Comparison of ENCODE assay signal across 15 mouse cellular contexts in the genomic region with DNA sequence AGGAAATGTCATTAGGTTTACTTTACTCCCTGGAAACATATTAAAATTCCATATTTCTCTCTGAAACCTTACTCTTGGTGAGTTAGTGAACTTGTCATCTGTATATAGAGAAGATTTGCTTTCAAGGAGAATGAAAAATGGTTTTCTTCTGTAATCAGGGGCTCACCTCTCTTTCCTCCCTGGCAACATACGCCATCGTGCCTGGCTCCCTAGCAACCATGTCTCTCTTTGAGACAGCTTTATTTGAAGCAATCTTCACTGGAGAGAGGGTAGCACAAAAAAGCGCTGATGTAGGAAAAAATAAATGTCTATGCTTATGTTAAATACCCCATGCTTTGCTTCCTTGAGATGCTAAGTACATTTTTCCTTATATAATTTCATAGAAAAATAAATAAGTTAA.
"Had no signal": no experiment of that assay in that cellular context is flagged by ENCODE, and none has a peak within 500 bp of the region (broad histone marks: within the 10 kb centered on the region; RNA-seq: fewer than 3 reads in every experiment).

No protein-coding gene starts in this region.

- H3K4me3 ChIP-seq: left cerebral cortex, adult 2 months; limb, embryonic 15.5 days; liver, embryonic 12.5 days; lung, embryonic 15.5 days; megakaryocyte, embryonic 14.5 days; myocyte; neural tube, embryonic 13.5 days had no signal

- H3K4me2 ChIP-seq: limb, embryonic 15.5 days; liver, embryonic 12.5 days; lung, embryonic 15.5 days; neural tube, embryonic 13.5 days had no signal

- H3K9me3 ChIP-seq: limb, embryonic 15.5 days; liver, embryonic 12.5 days; lung, embryonic 15.5 days; megakaryocyte, embryonic 14.5 days; neural tube, embryonic 13.5 days had no signal

- H3K4me1 ChIP-seq: limb, embryonic 15.5 days; liver, embryonic 12.5 days; lung, embryonic 15.5 days; megakaryocyte, embryonic 14.5 days; neural tube, embryonic 13.5 days had no signal

- H3K27ac ChIP-seq: left cerebral cortex, adult 2 months; limb, embryonic 15.5 days; liver, embryonic 12.5 days; lung, embryonic 15.5 days; macrophage; neural tube, embryonic 13.5 days had no signal

- H3K9ac ChIP-seq: limb, embryonic 15.5 days; liver, embryonic 12.5 days; lung, embryonic 15.5 days; neural tube, embryonic 13.5 days had no signal

- H3K36me3 ChIP-seq: limb, embryonic 15.5 days; liver, embryonic 12.5 days; lung, embryonic 15.5 days; neural tube, embryonic 13.5 days had no signal

- DNase-seq: kidney, adult 18-20 months; kidney, postnatal 10 days; kidney, postnatal 4 days; lung, postnatal 14 days; right cerebral cortex, adult 18-20 months; right cerebral cortex, postnatal 25 days; thymus, postnatal 36 days had no signal

- H3K27me3 ChIP-seq: limb, embryonic 15.5 days; liver, embryonic 12.5 days; lung, embryonic 15.5 days; megakaryocyte, embryonic 14.5 days; neural tube, embryonic 13.5 days had no signal

- ATAC-seq: liver, embryonic 12.5 days had no signal
